Mouse (Mus musculus) cortical plate, adult 2 months (tissue): ENCODE measurements at regions not wholly inside any gene's neighbourhood (a gene's known extent, or its start where the extent isn't known, plus 50 kb on each side); places are given as distances from the start of the nearest gene placed in this dataset.

Experiments
- CTCF ChIP-seq: fragments of 200-500 bp; IDR thresholded peaks from 2 replicates; pipeline ENCODE4 v1.5.1; 2011; ENCODE audit warnings: mild to moderate bottlenecking, control low read depth, low read length; ENCODE audit not compliant: insufficient read depth; ENCODE audit errors: extremely low read depth
- POLR2A ChIP-seq: fragments of 200-500 bp; IDR thresholded peaks from 2 replicates; pipeline ENCODE4 v1.6.1; 2011; ENCODE audit warnings: mild to moderate bottlenecking, low read length, control low read depth; ENCODE audit not compliant: insufficient read depth; ENCODE audit errors: extremely low read depth

- no peak for TF ChIP-seq POLR2A
- TF ChIP-seq CTCF: no peak
Measured at GRCm38 (mm10) chr16:93374669-93375068, 229.2 kb downstream of the Setd4 start.
